Mouse (Mus musculus) c-Kit-positive CD71-positive TER-119-positive erythroid progenitor cells, embryonic 14.5 days (primary cell): Measurements from ENCODE around the gene Cd300c2.
"Not testable (repeated sequence)": the region's sequence is repeated elsewhere in the genome, so short reads cannot be mapped to it uniquely, and the experiment has no call there.

Source experiments
- DNase-seq: peaks from one replicate; pipeline ENCODE4 v3.0.0-alpha.2; 2013; ENCODE audit warnings: low spot score

Gene Cd300c2

DNA sequence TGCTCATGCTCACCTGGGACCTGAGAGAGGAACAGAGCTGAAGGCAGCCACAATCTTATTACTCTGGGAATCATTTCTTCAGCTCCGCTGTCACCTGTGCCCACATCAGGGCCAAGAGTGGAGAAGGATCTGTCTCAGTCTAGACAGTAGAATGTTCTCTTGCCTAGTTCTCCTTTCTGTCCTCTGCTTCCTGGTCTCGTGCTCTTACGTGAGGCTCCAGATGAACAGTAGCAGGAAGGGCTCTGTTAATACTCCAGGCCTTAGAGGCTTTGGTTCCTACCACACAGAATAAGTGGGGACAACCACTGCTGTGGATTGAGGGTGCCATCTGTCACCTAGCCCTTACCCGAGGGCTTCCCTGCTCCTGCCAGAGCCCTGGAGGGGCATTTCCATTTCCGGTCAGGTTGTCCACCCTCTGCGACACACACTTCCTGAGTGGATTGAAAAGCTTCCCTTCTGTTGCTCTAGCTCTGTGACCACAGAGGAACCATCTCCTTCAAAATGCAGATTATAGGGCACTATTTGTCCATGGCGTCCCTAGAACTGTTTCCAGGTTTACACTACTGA is at the start of gene Cd300c2:
Gene Cd300c2, minus strand, starts transcription at position 407 of the 567 bp plus-strand sequence.
- no peak for DNase-seq

DNA sequence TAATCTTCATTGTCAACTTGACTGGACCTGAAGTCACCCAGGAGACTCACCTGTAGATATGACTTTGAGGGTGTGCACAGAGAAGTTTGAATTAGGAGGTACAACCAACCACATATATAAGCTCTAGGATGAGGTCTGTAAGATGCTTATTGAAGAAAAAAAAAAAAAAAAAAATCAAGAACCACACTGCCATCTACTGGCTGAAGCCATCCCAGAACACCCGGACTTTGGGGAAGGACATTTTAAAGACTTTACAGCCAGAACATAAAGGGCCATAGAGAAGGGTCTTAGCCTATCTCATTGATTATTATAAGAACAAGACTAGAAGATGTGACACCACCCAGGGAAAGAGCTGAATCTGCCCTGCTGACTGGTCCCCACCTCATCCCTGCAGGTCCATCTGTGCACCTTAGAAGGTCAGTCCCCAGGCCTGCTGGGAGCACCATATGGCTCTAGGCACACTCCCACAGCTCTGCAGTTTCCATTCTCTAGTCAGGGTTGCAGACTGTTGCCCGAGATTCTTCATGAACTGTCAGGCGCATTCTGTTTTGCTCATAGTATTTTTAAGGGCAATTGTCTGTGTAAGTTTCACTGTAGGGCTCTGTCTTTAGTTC is 47.7 kb upstream of the Cd300c2 start:
- no peak for DNase-seq

DNA sequence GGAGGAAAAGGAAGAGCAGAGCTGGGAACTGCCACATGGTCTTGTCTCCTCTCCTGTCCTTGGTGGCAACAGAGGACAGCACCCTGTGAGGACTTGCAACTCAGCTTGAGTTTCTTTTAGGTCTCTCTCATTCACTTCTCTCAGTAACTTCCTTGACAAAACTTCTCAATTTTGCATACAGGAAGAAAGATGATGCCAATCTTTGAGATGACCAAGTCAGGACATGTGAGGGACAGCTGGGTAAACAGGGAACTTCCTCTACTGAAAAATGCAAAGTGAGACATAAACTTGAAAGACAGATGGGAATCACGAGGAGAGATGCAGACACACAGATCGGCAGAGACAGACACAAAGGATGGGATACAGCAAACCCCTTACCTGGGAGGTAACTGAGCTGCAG is 46.6 kb upstream of the Cd300c2 start, which contains the start of gene Cd300ld3:
Gene Cd300ld3, minus strand, starts transcription at position 151 of the 400 bp plus-strand sequence.
- no peak for DNase-seq

- not testable (repeated sequence) for DNase-seq
Observed at GRCm38 (mm10) chr11:115037669-115038068, 36.0 kb upstream of the Cd300c2 start, which contains the start of gene Cd300ld5. Gene Cd300ld5, minus strand, starts transcription at chr11:115037769.

GRCm38 (mm10) chr11:115026912-115027311 is 25.2 kb upstream of the Cd300c2 start, which contains the start of gene Cd300ld4:
Gene Cd300ld4, minus strand, starts transcription at chr11:115027012.
- not testable (repeated sequence) for DNase-seq

DNA sequence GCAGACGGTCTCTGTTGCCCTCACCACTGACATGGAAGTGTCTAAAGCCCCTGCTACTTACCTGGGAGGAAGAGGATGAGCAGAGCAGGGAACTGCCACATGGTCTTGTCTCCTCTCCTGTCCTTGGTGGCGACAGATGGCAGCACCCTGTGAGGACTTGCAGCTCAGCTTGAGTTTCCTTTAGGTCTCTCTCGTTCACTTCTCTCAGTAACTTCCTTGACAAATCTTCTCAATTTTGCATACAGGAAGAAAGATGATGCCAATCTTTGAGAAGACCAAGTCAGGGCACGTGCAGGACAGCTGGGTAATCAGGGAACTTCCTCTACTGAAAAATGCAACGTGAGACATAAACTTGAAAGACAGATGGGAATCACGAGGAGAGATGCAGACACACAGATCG is 14.4 kb upstream of the Cd300c2 start, which contains the start of gene Cd300ld2:
Gene Cd300ld2, minus strand, starts transcription at position 101 of the 400 bp plus-strand sequence.
- DNase-seq: not testable (repeated sequence)

DNA sequence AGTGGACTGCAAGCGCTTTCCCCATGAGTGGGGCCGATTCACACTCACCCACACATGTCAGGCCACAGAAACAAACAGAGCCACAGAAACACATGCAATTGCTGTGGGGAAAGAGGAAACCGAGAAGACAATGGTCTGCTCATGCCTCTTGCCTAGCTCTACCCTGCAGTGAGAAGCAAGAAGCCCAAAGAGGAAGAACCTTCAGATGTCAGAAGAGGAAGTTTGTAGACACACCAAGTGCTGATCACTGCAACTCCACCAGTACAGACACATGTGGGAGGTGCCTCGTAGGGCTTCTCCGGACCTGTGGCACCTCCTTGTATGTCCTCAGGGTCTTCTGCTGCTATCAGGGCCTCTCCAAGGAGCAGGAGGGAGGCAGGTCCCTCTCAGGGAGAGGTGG is 2.4 kb upstream of the Cd300c2 start:
- no peak for DNase-seq

DNA sequence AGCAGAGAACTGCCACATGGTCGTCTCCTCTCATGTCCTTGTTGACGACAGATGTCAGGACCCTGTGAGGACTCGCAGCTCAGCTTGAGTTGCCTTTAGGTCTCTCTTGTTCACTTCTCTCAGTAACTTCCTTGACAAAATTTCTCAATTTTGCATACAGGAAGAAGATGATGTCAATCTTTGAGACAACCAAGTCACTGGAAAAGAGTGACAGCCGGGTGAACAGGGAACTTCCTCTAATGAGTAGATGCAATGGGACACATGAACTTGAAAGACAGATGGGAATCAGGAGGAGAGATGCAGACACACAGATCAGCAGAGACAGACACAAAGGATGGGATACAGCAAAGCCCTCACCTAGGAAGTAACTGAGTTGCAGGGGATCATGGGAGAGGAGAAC is 11.9 kb downstream of the Cd300c2 start, which contains the start of gene Cd300ld:
Gene Cd300ld, minus strand, starts transcription at position 130 of the 400 bp plus-strand sequence.
- DNase-seq: no peak

DNA sequence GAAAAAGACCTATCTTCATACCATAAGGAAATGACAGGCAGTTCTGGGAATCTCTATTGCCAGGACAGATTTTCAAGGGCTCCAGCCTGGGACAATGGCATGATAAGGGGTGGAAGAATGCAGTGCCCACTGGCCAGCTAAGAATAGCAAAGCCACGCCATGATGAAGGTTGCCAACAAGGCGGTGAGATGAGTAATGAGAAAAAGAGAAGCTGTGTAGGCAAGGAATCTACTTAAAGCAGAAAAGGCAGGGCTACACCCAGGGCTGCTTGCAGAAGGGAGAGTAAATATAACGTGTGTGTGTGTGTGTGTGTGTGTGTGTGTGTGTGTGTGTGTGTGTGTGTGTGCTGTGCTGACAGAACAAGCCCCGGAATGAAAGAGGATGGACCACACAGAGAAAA is 19.8 kb downstream of the Cd300c2 start:
- no peak for DNase-seq

- DNase-seq: no peak
Observed at GRCm38 (mm10) chr11:114972726-114973125, 29.0 kb downstream of the Cd300c2 start.

DNA sequence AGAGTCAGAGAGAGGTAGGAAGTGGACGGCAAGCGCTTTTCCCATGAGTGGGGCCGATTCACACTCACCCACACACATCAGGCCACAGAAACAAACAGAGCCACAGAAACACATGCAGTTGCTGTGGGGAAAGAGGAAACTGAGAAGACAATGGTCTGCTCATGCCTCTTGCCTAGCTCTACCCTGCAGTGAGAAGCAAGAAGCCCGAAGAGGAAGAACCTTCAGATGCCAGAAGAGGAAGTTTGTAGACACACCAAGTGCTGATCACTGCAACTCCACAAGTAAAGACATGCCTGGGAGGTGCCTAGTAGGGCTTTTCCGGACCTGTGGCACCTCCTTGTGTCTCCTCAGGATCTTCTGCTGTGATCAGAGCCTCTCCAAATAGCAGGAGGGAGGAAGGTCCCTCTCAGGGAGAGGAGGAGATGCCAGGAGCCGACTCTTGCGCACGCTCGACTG is 32.9 kb downstream of the Cd300c2 start, which contains the start of gene Cd300c:
Gene Cd300c, minus strand, starts transcription at position 406 of the 456 bp plus-strand sequence.
- no peak for DNase-seq

GRCm38 (mm10) chr11:114965182-114965828 is 36.4 kb downstream of the Cd300c2 start:
- DNase-seq: no peak

GRCm38 (mm10) chr11:114960369-114960768 is 41.3 kb downstream of the Cd300c2 start:
- no peak for DNase-seq
